Mouse (Mus musculus) cerebellum, adult 9-10 months (tissue): Measurements from ENCODE around the gene Aebp2.

Source experiments
- DNase-seq: peaks from one replicate; pipeline ENCODE4 v3.0.0; 2022

Gene Aebp2

GRCm38 (mm10) chr6:140608666-140609065 is 13.8 kb upstream of the Aebp2 start:
- DNase-seq = no peak

- no peak for DNase-seq
Observed at GRCm38 (mm10) chr6:140609533-140609932, 12.9 kb upstream of the Aebp2 start.

DNA sequence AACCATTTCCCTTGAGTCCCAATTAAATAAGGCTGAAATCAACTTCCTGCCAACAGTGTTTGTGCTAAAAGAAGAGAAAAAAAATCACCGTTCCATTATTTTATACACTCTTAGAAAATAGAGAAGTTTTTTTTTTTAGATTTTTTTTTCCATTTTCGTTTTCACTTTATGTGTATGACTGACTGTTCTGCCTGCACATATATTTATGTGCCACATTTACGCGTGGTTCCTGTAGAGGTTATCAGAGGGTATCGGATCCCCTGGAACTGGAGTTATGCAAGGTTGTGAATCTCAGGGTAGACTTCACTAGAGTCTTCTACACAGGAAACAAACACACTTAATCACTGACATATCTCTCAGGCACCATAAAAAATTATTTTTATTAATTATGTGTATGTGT is 12.3 kb upstream of the Aebp2 start:
- no peak for DNase-seq

DNA sequence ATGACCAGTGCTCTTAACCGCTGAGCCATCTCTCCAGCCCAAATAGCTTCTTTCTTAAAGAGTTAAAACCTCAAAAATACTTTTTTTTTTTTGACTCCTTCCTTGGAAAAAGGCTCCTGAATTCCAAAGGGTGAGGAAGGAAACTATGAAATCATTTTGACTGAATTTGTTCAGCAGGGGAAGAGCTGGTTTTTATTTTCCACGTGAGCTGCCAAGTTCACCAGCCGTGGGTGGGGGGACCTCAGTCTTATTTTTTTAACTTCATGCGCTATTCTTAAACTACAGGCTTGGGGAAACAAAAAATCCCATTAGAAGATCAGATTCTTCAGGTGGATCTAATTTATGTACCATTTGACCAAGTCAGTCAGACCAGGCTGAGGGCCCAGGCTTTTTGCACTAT is 11.2 kb upstream of the Aebp2 start:
- no peak for DNase-seq

- DNase-seq = no peak
Observed at GRCm38 (mm10) chr6:140611893-140612473, 10.5 kb upstream of the Aebp2 start.

GRCm38 (mm10) chr6:140613822-140614221 is 8.6 kb upstream of the Aebp2 start:
- no peak for DNase-seq

- no peak for DNase-seq
Observed at GRCm38 (mm10) chr6:140614711-140615110, 7.8 kb upstream of the Aebp2 start.

DNA sequence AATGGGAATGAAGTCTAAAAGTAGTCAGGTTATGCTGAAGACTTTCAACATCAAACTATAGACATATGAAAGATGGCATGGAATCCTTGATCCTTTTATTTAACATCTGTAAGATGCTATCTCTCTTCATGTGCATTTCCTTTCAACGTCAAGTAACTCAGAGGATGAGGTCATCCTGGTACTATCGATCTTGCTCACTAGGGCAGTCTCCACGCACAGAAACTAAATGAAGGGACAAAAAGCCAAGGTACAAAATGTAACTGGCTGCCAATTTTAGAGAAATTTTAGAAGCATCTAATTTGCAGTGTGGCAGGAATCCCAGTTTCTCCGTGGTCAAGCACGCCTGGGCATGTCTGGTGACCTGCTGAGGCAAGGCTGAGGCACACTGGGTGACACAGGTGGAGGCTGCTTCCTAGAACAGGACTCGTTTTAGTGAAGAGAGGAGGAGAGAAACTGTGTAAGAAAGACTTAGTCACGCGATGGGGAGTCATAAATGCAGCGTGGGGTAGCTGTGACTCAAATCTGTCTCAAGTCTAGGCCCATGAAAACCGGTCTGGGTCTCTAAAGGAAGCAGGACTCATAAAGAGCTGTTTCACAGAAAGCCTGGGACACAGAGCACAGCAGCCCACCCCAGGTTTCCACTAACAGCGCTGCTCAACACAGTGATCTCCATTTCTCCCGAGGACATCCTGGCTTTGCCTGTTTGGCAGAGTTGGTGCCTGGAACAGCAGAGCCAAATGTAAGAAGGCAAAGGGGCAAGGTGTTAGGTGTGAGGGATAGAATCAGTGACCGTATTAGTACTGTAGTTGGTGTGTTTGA is 1.7 kb upstream of the Aebp2 start:
- no peak for DNase-seq

DNA sequence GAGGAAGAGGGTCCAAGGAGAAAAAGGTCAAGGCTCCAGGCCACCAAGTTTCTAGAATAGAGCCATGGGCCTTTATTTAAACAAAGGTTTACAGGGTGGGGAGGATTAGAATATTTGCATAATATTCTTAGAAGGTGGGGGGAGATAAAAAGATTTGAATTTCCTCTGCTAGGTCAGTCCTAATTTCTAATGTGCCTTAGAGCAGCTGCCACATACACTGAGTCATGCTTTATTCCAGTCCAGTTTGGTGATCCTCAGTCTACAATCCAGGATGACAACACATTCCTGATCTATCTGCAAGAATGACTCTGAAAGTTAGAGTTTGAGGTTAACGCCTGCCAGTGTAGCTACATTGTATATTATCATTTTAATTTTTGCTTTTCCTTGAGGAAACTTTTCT is 841 bp upstream of the Aebp2 start:
- no peak for DNase-seq

GRCm38 (mm10) chr6:140623226-140624095 is 998 bp downstream of the Aebp2 start:
- DNase-seq = peak; percentile 93

DNA sequence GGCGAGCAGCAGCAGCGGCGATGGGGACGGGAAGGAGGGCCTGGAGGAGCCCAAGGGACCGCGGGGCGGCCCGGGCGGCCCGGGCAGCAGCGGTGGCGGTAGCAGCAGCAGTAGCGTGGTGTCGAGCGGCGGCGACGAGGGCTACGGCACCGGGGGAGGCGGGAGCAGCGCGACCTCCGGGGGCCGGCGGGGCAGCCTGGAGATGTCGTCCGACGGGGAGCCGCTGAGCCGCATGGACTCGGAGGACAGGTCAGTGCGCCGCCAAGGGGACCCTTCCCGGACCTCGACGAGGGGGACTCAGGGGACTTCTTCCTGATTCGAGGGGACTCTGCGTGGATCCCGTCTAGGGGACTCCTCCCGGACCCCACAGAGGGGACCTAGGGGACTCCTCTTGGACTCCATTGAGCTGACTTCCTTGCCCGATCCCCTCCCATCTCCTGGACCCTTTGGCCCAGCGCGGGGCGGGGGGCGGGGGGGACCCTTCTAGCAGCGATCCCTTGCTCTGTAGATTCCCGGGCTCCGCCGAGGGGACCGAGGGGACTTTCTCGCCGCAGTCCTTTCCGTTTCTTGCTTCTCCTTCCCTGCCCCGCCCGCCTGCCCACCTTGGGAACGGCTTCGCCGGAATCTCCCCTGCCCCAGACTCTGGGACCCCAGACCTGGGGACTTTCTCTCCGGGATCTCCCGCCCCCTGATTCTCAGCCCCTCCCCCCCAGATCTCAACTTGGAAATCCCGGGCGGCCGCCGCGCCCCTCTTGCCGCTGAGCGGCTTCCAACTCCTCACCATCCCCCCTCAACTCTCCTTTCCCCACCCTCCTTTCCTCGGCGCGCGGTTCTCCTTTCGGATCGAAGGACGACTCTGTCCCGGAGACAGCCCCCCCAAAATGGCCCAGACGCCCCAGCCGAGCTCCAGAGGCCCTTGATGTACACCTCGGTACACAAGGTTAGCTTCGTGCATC is 1.9 kb downstream of the Aebp2 start:
- peak; percentile 59 for DNase-seq

DNA sequence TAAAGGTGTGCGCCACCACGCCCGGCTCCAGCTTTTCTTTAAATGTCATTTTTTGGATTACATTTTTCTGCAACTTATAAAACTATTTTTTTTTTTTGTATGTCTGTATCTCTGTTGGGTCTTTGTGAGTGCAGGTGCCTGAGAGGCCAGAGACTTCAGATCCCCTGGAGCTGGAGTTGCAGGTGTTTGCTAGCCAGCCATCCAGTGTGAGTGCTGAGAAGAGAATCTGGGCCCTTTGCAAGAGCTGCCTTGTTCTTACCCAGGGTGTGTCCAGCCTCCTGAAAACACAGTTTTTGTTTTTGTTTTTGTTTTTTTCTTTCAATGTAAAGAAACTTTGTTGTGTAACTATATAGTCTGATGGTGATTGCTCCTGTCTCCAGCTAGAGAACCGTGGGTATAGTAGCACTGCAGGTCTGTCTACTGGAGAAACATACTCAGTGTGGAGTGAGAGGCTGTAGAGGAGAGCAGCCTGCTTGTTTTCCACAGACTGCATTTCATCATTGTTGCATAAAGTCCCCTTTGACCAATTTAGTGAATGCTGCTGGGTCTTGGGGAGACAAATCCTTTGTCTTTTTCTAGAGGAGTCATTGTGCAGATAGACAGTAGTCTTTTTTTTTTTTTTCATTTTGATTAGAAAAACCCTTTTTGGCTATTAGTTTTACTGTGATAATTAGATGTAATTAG is 6.9 kb downstream of the Aebp2 start:
- DNase-seq = no peak

GRCm38 (mm10) chr6:140630306-140630705 is 7.8 kb downstream of the Aebp2 start:
- DNase-seq = no peak

GRCm38 (mm10) chr6:140633616-140634015 is 11.2 kb downstream of the Aebp2 start:
- peak; percentile 51 for DNase-seq

DNA sequence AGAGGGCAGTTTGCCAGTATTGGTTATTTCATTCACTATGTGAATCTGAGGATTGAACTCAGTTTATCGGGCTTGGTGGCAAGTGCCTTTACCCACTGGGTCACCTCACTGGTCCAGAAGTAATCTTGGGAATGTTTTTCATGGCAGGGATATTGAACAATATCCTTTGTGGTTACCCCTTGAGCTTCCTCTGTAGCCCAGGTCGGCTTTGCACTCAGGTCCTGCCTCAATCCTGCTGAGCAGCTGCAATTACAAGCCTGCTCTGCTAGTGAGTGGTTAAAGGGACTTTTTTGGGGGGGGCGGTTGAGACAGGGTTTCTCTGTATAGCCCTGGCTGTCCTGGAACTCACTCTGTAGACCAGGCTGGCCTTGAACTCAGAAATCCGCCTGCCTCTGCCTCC is 13.8 kb downstream of the Aebp2 start:
- DNase-seq = no peak

GRCm38 (mm10) chr6:140642010-140642409 is 19.5 kb downstream of the Aebp2 start:
- no peak for DNase-seq

DNA sequence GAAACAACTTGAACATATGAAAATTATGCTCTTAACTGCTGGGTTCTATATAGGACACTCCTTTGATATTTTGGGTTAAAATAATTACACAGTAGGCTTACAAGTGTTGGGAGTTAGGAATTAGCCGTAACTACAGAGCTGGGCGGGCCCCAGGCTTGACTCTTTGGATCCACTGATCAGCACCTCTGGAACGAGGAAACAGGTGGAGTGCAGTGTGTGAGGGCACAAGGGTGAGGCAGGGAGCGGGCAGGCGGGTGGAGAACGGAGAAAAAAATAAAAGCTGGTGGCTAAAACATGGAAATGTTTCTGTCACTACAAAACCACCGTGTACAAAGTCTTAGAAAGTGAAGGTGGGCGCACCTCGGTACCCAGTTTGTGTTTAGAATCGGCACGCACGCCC is 20.2 kb downstream of the Aebp2 start:
- no peak for DNase-seq

DNA sequence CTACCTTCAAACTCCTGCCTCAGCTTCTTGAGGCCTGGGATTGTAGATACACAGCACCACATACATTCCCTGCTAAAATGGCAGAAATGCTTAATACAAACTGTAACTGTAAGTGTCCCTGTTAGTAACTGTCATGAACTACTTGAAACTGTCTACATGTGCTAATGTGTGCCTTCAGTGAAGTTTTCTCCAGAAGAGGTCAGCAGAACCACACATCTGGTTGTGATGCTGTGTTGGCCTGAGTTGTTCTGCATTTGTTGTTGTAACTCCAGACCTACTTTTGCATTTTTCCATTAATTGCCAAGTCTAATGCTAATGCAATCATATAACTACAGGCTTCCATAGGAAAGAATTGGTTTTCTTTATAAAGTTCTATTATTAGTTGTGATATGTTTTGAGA is 23.5 kb downstream of the Aebp2 start:
- DNase-seq = no peak

- no peak for DNase-seq
Observed at GRCm38 (mm10) chr6:140646892-140647291, 24.4 kb downstream of the Aebp2 start.

GRCm38 (mm10) chr6:140649812-140650211 is 27.3 kb downstream of the Aebp2 start:
- no peak for DNase-seq

DNA sequence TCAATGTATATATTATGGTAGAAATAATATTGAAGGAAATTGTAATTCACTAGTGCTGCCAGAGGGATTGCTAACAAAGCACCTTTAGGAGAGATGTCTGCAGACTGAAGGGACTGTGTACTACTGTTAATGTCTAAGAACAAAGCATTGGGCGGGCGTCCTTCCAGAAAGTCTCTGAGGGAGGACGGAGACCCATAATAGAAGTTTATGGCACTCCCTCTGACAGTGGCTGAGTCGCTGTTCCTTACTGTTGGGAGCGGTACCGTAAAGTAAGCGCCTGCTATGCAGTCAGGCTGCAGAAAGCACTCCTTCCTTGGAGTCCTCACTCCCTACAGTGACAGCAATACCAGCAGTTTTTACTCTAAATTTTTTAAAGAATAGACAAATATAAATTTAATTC is 29.5 kb downstream of the Aebp2 start:
- no peak for DNase-seq

DNA sequence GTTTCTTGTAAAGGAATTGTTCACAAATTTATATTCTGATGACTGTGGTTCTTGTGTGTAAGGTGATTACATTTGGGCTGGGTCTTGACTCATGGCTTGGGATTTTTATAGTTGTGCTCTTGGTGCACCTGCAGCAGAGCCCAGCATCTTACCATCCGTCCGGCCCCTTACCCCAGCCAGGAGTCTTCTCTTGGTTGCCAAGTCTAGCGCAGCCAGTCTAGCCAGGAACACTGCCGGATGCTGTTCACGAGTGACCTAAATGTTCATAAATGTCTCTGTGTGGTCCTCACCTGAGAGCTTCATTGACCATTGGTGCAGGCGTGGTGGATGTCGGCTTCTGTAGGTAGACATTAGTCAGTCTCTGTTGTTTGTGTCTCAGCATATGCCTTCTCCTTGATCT is 33.0 kb downstream of the Aebp2 start:
- no peak for DNase-seq
